Mouse (Mus musculus): ENCODE measurements around the gene BC035947.
"Not testable (repeated sequence)": the region's sequence is repeated elsewhere in the genome, so short reads cannot be mapped to it uniquely, and the experiment has no call there.

Gene BC035947

GRCm38 (mm10) chr1:78501856-78502255, 10.1 kb downstream of the BC035947 start:
- not testable (repeated sequence) for DNase-seq (ENCODE audit: low spot score)

DNA sequence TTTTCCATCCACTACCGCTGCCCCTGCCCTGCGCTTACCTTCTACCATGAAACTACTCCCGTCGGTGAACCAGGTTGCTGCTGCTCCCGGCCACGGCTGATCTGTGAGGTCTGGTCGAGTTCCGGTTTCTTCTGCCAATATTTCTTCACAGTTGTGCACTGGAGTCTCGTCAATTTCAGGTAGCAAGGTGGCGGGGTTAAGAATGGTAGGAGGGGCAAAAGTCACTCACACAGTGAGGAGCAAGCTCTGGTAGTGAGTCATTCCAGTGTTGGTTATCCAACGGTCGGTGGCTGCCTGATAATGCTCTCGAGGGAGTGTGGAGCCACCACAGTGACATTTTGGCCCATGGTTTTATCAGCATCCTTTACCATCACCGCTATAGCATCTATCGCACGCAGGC, 10.9 kb downstream of the BC035947 start:
- DNase-seq (ENCODE audit: low spot score) = no peak

DNA sequence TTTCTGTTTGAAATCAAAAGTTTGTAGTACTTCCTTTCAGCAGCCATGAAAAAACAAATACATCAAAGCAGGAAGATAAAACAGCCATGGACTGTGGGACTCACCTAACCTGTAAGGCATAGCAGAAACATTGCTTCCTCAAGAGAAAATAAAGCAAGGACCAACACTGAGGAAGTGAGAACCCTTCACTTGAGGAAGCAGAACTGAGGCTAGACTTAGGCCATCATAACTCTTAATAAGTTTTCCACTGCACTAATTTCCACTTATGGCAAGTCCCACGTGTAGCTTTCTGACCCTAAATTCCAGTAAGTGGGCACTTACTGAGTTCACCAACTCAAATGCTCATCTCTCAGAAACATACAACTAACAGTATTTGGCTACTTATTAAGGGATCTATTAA, 21.8 kb downstream of the BC035947 start:
- no peak for DNase-seq (ENCODE audit: low spot score)

- DNase-seq (ENCODE audit: low spot score) = peak; percentile 92
Observed at GRCm38 (mm10) chr1:78488752-78489492, 23.0 kb downstream of the BC035947 start, which contains the start of gene Farsb. TSS of gene Farsb (minus strand) at chr1:78488897.

DNA sequence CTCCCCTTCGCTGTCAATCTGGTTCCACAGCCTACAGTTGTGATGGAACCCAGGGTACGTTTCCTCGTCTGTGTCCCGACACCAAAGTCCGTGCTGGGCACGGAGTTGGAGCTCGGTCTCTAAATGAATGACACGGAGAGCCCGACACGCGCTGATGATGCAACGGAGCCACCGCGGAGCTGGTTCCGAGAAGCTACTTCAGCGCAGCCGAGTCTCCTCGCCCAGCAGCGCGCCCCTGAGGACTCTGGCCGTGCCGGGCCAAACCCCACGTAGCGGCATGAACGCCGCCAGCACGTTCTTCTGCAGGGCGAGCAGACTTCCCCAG, 23.6 kb downstream of the BC035947 start:
- DNase-seq (ENCODE audit: low spot score) = no peak

- DNase-seq (ENCODE audit: low spot score) = no peak
Observed at GRCm38 (mm10) chr1:78484361-78484760, 27.6 kb downstream of the BC035947 start.

GRCm38 (mm10) chr1:78483430-78483829, 28.5 kb downstream of the BC035947 start:
- no peak for DNase-seq (ENCODE audit: low spot score)

DNA sequence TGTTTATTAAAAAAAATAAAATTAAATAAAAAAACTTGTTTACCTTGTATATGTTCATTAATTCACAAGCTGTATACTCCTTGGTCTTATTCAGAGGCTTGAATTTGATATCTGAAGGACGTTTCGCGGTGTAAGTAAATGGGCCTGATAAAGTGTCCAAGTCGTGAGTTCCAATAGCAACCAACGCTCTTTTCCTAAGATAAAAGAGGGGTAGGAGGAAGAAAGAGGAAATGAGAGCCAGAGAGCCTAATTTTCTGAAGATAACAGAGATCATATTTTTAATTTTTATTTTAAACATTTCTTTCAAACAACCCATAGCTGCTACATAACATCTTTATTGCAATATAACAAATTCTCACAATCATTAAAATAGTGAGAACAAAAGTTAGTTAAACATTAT, 39.5 kb downstream of the BC035947 start:
- DNase-seq (ENCODE audit: low spot score) = no peak

DNA sequence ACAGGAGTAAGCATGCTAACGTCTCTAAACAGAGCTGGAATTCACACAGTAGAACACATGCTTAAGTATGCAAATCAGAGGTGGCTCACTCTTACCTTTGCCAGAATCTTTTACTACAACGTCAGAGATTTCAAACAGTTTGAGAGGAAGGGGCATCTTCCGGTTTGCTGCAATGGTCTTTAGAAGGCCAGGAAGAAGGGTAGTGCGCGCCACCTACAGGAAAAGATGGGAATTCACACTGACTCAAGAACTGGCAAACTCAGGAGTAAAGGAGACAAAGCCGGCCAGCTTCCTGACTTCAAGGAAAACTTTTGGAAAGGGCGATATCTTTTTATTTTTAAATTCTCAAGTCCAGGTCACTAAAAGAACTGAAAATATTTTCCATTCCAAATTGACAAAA, 57.3 kb downstream of the BC035947 start:
- peak; percentile 33 for DNase-seq (ENCODE audit: low spot score)

DNA sequence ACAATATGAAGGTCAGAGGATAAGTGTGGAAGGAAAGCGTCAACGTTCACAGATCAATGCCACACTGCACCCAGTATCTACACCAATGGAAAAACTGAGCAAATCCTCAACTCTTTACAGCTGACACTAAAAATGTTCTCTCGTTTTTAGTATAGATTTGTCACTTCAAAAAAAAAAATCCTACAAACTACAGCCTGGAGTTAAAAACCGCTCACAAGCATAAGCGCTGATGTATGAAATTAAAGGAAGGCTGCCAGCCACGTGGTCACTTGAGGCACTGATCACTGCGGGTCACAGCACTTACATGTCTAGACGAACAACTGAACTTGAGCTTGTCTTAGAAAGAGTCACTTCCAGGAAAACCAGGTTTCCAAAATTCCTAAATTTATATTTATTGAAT, 58.1 kb downstream of the BC035947 start:
- no peak for DNase-seq (ENCODE audit: low spot score)

DNA sequence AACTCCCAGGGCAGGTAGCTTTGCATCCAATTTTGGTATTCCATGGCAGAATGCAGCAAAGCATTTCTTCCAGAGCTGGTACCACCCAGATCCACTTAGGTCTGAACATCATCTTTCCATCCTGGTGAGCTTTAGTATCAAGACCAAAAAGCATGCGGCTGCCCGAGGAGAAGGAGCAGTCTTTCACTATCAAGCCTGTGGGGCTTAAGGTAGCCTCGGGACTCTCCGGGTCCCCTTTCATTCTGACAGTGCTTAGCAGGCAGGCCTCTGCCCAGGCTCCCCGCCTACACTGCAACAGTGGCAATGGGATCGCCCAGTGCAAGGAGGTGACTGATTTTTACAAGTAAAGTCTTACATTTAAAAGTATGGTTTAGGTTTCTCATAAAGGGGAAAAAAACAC, 59.4 kb downstream of the BC035947 start:
- no peak for DNase-seq (ENCODE audit: low spot score)

- no peak for DNase-seq (ENCODE audit: low spot score)
Observed at GRCm38 (mm10) chr1:78451070-78451854, 60.7 kb downstream of the BC035947 start.

DNA sequence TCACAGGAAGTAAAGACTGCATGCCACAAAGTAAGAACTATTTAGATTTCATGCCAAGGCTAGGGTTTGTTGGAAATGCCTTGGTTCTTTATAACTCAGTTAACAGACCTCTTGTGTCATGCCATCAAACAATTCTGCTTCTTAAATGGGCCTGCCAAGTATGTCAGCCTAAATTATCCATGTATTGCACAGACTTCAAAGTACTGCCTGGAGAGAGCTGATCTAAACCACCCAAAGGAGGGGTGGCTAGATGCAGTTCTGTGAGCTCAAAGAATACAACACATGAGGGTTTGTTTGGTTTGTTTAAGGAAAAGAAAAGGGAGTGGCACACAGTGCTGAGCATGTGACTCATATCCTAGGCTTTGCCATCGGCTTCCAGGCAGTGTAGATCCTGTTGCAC, 63.9 kb downstream of the BC035947 start:
- DNase-seq (ENCODE audit: low spot score) = no peak
